Mouse (Mus musculus) heart, adult 2 months (tissue): ENCODE measurements at regions not wholly inside any gene's neighbourhood (a gene's known extent, or its start where the extent isn't known, plus 50 kb on each side); places are given as distances from the start of the nearest gene placed in this dataset.
"Not testable (repeated sequence)": the region's sequence is repeated elsewhere in the genome, so short reads cannot be mapped to it uniquely, and the experiment has no call there.

Source experiments
- CTCF ChIP-seq: fragments of 200-600 bp; IDR thresholded peaks from 2 replicates; pipeline ENCODE4 v1.8.1; 2022; ENCODE audit warnings: antibody characterized with exemption, mild to moderate bottlenecking, moderate library complexity
- POLR2A ChIP-seq: fragments of 200-500 bp; IDR thresholded peaks from 2 replicates; pipeline ENCODE4 v1.6.1; 2011; ENCODE audit warnings: mild to moderate bottlenecking, low read depth, low read length, control low read depth; ENCODE audit not compliant: insufficient read depth

- not testable (repeated sequence) for TF ChIP-seq CTCF, POLR2A
These were observed 446.9 kb upstream of the Olfr1507 start for GRCm38 (mm10) chr14:52942438-52942837.
